7 mouse cellular contexts compared by ENCODE assay signal in genomic region chr7:127375271-127376245, GRCm38 (mm10). TPM values are rescaled to one million over a fixed set of nuclear protein-coding genes. Genes with fewer than 3 reads are reported as not detected.
DNase-seq lines count a peak whose midpoint lies in the region; ATAC-seq lines count a peak whose summit lies in the region.
"Not testable (repeated sequence)": the region's sequence is repeated elsewhere in the genome, so short reads cannot be mapped to it uniquely, and the experiment has no call there.

TSS of gene Zfp747 (minus strand) at chr7:127376050.

- peak within 1 kb of the TSS; percentile 59 for H3K4me3 ChIP-seq in embryonic facial prominence, embryonic 11.5 days (ENCODE audit: low read depth, low read length)
- H3K4me3 ChIP-seq in limb, embryonic 11.5 days (ENCODE audit: low read depth, low read length): peak within 1 kb of the TSS; percentile 61
- H3K4me3 ChIP-seq in midbrain, embryonic 14.5 days (replicated peaks; ENCODE audit: low read depth, low read length): peak within 1 kb of the TSS; percentile 65

- peak within 1 kb of the TSS; percentile 78 for H3K4me2 ChIP-seq in embryonic facial prominence, embryonic 11.5 days (ENCODE audit: low read depth, low read length)
- H3K4me2 ChIP-seq in limb, embryonic 11.5 days (ENCODE audit: low read depth, severe bottlenecking): peak within 1 kb of the TSS; percentile 72
- H3K4me2 ChIP-seq in midbrain, embryonic 14.5 days (ENCODE audit: low read length): peak within 1 kb of the TSS; percentile 68

- peak; percentile 95 for DNase-seq in adrenal gland, postnatal 14 days
- DNase-seq in embryonic facial prominence, embryonic 11.5 days (ENCODE audit: low spot score): peak; percentile 94
- peak; percentile 100 for DNase-seq in heart, adult 11 months
- peak; percentile 96 for DNase-seq in kidney, adult 18-20 months
- DNase-seq in limb, embryonic 11.5 days (ENCODE audit: low spot score): peak; percentile 90
- DNase-seq in midbrain, embryonic 14.5 days: peak; percentile 95
- peak; percentile 82 to 89 for DNase-seq in spleen, adult 18-20 months

- peak within 1 kb of the TSS; percentile 74 for H3K9ac ChIP-seq in embryonic facial prominence, embryonic 11.5 days (replicated peaks; ENCODE audit: low read length)
- H3K9ac ChIP-seq in limb, embryonic 11.5 days (ENCODE audit: low read length): peak within 1 kb of the TSS; percentile 77
- H3K9ac ChIP-seq in midbrain, embryonic 14.5 days (replicated peaks; ENCODE audit: low read length): peak within 1 kb of the TSS; percentile 73

- not testable (repeated sequence) for H3K4me1 ChIP-seq in embryonic facial prominence, embryonic 11.5 days (ENCODE audit: control insufficient read depth, insufficient read depth, low read length); limb, embryonic 11.5 days (ENCODE audit: control insufficient read depth, insufficient read depth, low read length); midbrain, embryonic 14.5 days (ENCODE audit: control insufficient read depth, insufficient read depth, low read length)

- peak; percentile 86 for ATAC-seq in embryonic facial prominence, embryonic 11.5 days (replicated peaks; ENCODE audit: insufficient number of reproducible peaks, low FRiP score, low TSS enrichment, low read depth)
- peak; percentile 90 for ATAC-seq in limb, embryonic 11.5 days (ENCODE audit: insufficient number of reproducible peaks, low FRiP score, low TSS enrichment, low read depth)
- peak; percentile 92 for ATAC-seq in midbrain, embryonic 14.5 days (ENCODE audit: low FRiP score, low TSS enrichment)

- H3K27me3 ChIP-seq in embryonic facial prominence, embryonic 11.5 days (ENCODE audit: control insufficient read depth, insufficient read depth, low read length); limb, embryonic 11.5 days (ENCODE audit: control insufficient read depth, insufficient read depth, low read length); midbrain, embryonic 14.5 days (ENCODE audit: control insufficient read depth, insufficient read depth, low read length): not testable (repeated sequence)

- 2% methylated on average over 47 of the region's 49 CpGs for WGBS in embryonic facial prominence, embryonic 11.5 days
- 3% methylated on average over 49 of the region's 49 CpGs for WGBS in limb, embryonic 11.5 days
- WGBS in midbrain, embryonic 14.5 days: 3% methylated on average over 49 of the region's 49 CpGs

- H3K36me3 ChIP-seq in embryonic facial prominence, embryonic 11.5 days (replicated peaks; ENCODE audit: control insufficient read depth, insufficient read depth, low read depth, low read length); limb, embryonic 11.5 days (ENCODE audit: control insufficient read depth, insufficient read depth, low read length); midbrain, embryonic 14.5 days (ENCODE audit: control insufficient read depth, insufficient read depth, low read length): not testable (repeated sequence)

- not testable (repeated sequence) for H3K27ac ChIP-seq in embryonic facial prominence, embryonic 11.5 days (replicated peaks; ENCODE audit: low read depth, low read length); limb, embryonic 11.5 days (replicated peaks; ENCODE audit: low read depth, low read length)
- H3K27ac ChIP-seq in midbrain, embryonic 14.5 days (replicated peaks; ENCODE audit: low read depth, low read length): peak within 1 kb of the TSS; percentile 65; the same call in 1 of the 2 replicates

- H3K9me3 ChIP-seq in embryonic facial prominence, embryonic 11.5 days (replicated peaks; ENCODE audit: control insufficient read depth, low read length); limb, embryonic 11.5 days (ENCODE audit: control insufficient read depth, low read length); midbrain, embryonic 14.5 days (ENCODE audit: control insufficient read depth, low read length): not testable (repeated sequence)

RNA-seq across cellular contexts. Expression of gene Zfp747, which starts in this region (rescaled TPM):
- 8.7 and 10.0 TPM in 2 replicates for total RNA-seq in adrenal gland, postnatal 14 days (2021)
- polyA plus RNA-seq in embryonic facial prominence, embryonic 11.5 days (2014; fragmentation: Nextera tagmentation; extraction: Ambion mirVana): 5.6 and 7.8 TPM in 2 replicates
- 8.6 and 9.2 TPM in 2 replicates for polyA plus RNA-seq in limb, embryonic 11.5 days (2014; fragmentation: Nextera tagmentation; extraction: Ambion mirVana)
- polyA plus RNA-seq in midbrain, embryonic 14.5 days (2014; fragmentation: Nextera tagmentation; extraction: Ambion mirVana): 7.0 and 7.7 TPM in 2 replicates
